Mouse (Mus musculus): Measurements from ENCODE around the gene Shc4.

- TF ChIP-seq CTCF (IDR thresholded peaks at IDR 0.05; ENCODE audit: low read depth, low read length) (no peak), POLR2A (IDR thresholded peaks at IDR 0.05; ENCODE audit: extremely low read depth, insufficient read depth, low read length) (no peak)
Measured at GRCm38 (mm10) chr2:125739338-125739737, 15.4 kb upstream of the Shc4 start.

Measured in liver, adult 2 months (tissue).